Mouse (Mus musculus): ENCODE measurements around the gene Ubr3.

The Ubr3 gene

DNA sequence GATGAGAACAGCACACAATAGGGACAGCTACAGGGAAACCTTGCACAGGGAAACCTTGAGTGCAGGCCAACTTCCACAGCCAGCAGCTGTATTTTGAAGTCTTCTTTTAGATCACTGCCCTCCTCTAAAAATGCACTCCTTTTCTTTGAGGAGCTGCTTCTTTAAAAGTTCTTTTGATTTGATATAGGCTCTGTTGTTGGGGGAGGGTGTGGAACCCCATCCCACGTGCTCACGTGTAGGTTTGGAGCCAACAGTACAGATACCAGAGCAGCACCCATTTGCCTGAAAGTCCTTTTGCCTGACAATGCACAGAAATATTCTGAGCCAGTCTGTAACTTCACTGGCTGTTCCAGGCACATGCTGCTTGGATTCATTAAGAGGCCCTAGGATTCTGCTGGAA is 134.4 kb downstream of the Ubr3 start:
- no peak for ATAC-seq (ENCODE audit: low TSS enrichment)

DNA sequence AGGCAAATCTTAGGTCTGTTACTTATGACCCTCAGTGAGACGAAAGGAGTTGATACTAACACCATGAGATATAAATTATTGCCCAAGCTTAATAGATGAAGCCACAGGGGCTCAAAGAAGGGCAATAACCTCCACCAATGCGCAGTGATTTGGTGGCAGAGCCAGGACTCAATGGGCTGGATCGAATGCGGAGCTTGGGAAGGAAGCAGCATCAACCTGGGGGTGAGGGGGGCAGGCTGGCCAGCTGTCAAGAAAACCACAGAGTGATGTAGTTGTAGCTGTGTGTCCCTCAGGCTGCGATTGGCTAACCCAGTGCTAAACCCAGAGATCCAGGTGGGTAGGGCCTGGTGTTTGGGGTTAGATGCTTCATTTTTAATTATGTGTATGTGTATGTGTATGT is 137.8 kb downstream of the Ubr3 start:
- no peak for ATAC-seq (ENCODE audit: low TSS enrichment)

DNA sequence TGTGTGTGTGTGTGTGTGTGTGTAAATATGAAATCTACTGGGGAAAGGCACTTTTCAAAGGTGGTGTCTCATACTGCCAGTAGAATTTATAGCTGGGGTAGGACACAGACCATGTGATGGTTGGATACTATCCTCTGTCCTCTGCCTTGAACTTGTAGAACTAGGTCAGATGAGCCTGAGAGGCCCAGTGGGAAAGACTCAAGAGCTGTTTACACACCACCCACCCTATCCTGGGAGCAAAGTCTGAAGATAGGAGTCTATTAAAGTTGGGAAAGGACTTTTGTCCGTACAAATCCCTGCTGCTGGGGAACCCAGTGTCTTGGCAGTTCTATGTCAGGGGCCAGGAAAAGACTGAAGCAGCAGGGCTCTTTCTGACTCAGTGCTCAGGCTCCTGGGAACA is 138.3 kb downstream of the Ubr3 start:
- no peak for ATAC-seq (ENCODE audit: low TSS enrichment)

- 0 out of 2 replicates have a peak, but pooled peaks have one; percentile 41 for ATAC-seq (ENCODE audit: low TSS enrichment)
Measured at GRCm38 (mm10) chr2:70037221-70037620, 140.2 kb downstream of the Ubr3 start.

DNA sequence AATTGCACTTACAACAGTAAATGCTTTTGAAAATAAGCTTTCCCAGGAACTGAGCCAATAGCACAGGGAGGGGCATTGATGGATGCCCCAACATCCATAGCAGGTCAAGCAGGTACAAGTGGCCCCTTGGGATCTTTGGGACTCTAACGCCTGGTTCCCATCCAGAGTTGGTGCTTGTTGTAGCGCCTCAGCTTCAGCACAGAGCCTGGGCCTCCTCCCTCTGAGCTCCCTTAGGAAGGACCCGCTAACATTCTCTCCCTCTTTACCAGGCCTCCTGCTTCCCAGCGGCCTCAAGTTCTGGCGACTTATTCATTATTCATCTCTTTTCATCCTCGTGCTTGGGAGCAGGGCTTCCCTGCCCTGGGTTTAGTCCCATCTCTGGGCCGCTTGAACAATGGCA is 141.7 kb downstream of the Ubr3 start, which contains the start of gene Myo3b:
Myo3b (plus strand) TSS at position 375 of the 400 bp plus-strand sequence.
- no peak for ATAC-seq (ENCODE audit: low TSS enrichment)

- no peak for ATAC-seq (ENCODE audit: low TSS enrichment)
Measured at GRCm38 (mm10) chr2:70044466-70044865, 147.4 kb downstream of the Ubr3 start.

- ATAC-seq (ENCODE audit: low TSS enrichment) = no peak
Measured at GRCm38 (mm10) chr2:70047868-70048267, 150.8 kb downstream of the Ubr3 start.

GRCm38 (mm10) chr2:70053803-70054202 is 156.8 kb downstream of the Ubr3 start:
- no peak for ATAC-seq (ENCODE audit: low TSS enrichment)

DNA sequence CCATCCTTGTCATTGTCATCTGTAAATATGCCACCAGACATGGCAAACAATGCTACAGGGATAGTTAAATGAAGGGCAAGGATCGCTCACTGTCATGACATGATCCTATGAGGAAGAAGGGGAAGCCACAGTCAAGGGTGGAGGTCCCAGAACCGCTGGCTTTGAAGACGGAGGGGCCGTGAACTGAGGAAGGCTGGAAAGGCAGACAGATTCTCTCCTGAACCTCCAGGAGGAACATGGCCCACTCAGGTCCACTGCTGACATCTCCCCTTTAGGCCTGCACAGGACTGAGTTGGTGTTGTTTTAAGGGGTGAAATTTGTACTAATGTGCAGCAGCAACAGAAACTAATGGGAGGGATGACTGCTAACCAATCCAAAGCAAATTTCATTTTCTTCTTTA is 161.2 kb downstream of the Ubr3 start:
- ATAC-seq (ENCODE audit: low TSS enrichment) = no peak

DNA sequence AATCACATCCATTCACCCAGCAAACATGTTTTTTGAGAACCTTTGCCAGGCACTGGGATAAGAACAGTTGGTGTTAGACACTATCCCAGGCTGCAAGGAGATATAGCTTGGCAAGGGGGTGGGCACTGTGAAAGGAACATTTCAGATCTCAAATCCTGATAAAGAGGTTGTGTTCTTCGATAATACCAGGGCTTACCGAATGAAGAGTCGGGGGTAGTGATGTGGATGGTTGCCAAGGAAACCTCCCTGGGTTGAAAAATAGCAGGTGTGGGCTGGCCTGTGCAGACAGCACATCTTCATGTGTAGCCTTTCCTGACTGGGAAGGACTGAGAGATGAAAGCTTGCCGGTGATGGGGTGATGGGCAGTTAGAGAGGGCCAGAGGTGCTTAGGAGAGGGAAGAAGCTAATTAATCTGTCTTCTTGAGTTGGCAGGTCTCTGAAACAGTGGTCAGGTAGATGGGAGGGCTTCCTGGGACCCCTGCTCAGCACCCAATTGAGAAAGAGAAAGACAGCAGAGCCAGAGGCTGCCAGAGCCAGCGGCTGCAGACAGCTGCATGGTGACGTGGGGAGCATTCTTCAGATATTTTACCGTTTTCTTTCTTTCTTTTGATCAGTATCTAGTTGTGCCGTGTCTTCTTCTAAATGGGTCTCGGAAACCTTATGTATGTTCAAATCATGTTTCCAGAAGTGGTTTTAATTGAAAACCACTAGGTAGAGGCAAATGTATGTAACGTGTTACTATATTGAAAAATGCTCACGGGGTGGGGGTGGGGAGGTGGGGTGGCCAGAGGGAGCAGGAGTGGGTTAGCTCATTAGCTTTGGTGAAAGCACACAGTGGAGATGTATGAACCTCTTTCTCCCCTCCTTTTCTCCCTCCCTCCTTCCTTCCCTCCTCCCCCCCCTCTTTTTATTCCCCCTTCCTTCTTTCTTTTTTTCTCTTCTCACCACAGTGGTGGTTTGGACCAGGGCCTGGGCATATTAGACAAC is 163.6 kb downstream of the Ubr3 start:
- ATAC-seq (ENCODE audit: low TSS enrichment) = peak; percentile 74

DNA sequence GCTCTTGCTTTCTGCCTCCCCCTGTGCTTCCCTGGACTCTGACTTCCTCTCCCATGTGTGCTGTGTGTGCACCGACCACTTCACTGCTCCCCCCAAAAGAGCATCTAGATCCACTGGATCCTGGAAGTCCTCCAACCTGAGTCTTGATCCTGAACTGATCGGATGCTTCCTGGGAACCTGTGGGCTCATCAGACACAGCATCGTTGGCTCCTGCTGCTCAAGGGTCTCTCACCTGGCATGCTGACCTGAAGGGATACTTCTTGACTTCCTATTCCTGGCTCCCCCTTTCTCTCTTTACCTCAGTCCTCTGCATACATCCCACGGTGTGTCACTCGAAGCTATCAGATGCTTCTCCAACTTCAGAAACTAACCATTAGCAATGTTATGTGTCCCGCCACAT is 168.1 kb downstream of the Ubr3 start:
- no peak for ATAC-seq (ENCODE audit: low TSS enrichment)

DNA sequence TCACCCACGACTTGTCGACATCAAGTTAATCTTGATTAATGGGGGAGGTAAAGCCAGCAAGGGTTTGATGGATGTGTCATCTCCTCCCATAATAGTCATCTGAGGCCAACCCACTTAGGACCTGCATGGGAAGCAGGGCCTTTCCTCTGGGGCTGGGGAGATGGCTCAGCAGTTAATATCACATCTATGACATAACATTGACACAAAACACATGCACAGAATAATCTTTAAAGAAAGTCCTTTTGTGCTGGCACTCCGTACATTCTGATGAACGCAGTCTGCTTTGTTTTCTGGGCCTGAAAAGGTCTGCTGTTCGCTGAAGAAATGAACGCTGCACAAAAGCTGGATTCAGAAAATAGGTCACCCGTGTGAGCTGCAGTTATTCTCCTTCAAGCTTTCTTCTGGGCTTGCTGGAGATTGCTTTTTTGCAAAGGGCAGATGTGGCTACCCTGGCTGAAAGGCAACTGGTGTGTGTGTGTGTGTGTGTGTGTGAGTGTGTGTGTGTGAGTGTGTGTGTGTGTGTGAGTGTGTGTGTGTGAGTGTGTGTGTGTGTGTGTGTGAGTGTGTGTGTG is 168.8 kb downstream of the Ubr3 start:
- 0 out of 2 replicates have a peak, but pooled peaks have one; percentile 52 for ATAC-seq (ENCODE audit: low TSS enrichment)

- ATAC-seq (ENCODE audit: low TSS enrichment) = no peak
Measured at GRCm38 (mm10) chr2:70066338-70067022, 169.4 kb downstream of the Ubr3 start.

GRCm38 (mm10) chr2:70069861-70070260 is 172.8 kb downstream of the Ubr3 start:
- ATAC-seq (ENCODE audit: low TSS enrichment) = no peak
